Mouse (Mus musculus): ENCODE measurements around the gene Dpagt1. TPM values are rescaled to one million over a fixed set of nuclear protein-coding genes. Genes with fewer than 3 reads are reported as not detected.
A peak's percentile ranks its signal among the peaks of the same experiment; 100 is the strongest.

The Dpagt1 gene
- polyA plus RNA-seq, 1 experiment from 2014 or later, result 43.4 TPM

DNA sequence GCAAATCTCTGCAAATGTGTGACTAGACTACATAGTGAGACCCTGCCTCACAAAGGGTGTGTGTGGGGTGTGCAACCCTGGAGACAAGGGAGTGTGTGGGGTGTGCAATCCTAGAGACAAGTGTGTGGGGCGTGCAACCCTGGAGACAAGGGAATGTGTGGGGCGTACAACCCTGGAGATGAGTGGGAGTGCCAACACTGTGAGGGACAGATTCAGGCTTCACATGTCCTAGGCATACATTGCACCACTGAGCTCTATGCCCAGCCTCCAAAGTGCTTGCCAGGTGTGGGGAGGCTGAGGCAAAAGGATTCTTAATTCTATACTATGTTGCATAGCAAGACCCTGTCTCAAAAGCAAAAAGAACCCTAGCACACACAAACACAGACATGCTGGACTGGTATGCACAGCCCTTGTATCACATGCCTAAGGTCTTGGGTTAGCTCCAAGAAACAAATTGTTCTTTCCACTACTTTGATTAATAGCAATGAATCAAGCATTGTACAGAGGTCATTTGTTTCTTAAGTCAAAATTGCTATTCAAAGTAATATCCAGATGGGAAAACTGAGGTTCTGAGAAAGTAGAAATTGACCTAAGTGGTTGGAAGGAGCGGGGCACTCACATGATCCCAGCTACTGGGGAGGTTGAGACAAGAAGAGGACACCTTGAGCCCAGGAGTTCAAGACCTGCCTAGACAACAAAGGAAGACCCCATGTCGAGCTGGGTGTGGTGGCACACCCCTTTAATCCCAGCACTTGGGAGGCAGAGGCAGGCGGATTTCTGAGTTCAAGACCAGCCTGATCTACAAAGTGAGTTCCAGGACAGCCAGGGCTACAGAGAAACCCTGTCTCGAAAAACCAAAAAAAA is 20.0 kb downstream of the Dpagt1 start:
- H3K27me3 ChIP-seq (ENCODE audit: insufficient read depth, low read length), result no peaks in the 10 kb centered on the region
- H3K4me2 ChIP-seq, result no peak overlapping the region
- H3K4me1 ChIP-seq (ENCODE audit: insufficient read depth), result no peaks in the 10 kb centered on the region
- no peak overlapping the region for H3K27ac ChIP-seq (ENCODE audit: low read depth)
- H3K36me3 ChIP-seq (ENCODE audit: insufficient read depth), result peaks cover 49% of the 10 kb centered on the region
- ATAC-seq (ENCODE audit: insufficient read depth) (no peak), DNase-seq (no peak)
- no peak overlapping the region for H3K4me3 ChIP-seq (ENCODE audit: low read depth, low read length)
- H3K9ac ChIP-seq, result no peak overlapping the region
- no peaks in the 10 kb centered on the region for H3K9me3 ChIP-seq (ENCODE audit: low read depth, low read length)
- 86% methylated on average over 6 of the region's 6 CpGs for WGBS
- TF ChIP-seq CTCF (IDR thresholded peaks at IDR 0.05; ENCODE audit: low read depth), result no peak

GRCm38 (mm10) chr9:44347166-44347565 is 21.3 kb downstream of the Dpagt1 start:
- ATAC-seq (ENCODE audit: insufficient read depth) (no peak), DNase-seq (no peak)
- Histone ChIP-seq H3K27me3 (ENCODE audit: insufficient read depth, low read length) (no peaks in the 10 kb centered on the region), H3K4me1 (ENCODE audit: insufficient read depth) (no peaks in the 10 kb centered on the region), H3K27ac (ENCODE audit: low read depth) (no peak overlapping the region), H3K4me3 (ENCODE audit: low read depth, low read length) (no peak overlapping the region), H3K9ac (no peak overlapping the region), H3K9me3 (ENCODE audit: low read depth, low read length) (no peaks in the 10 kb centered on the region), H3K36me3 (ENCODE audit: insufficient read depth) (peaks cover 55% of the 10 kb centered on the region), H3K4me2 (no peak overlapping the region)
- WGBS, result 93% methylated on average over 9 of the region's 9 CpGs
- no peak for TF ChIP-seq CTCF (IDR thresholded peaks at IDR 0.05; ENCODE audit: low read depth)

GRCm38 (mm10) chr9:44347621-44348020 is 21.8 kb downstream of the Dpagt1 start:
- ATAC-seq (ENCODE audit: insufficient read depth) (no peak), DNase-seq (no peak)
- H3K9me3 ChIP-seq (ENCODE audit: low read depth, low read length), result no peaks in the 10 kb centered on the region
- no peak overlapping the region for H3K4me3 ChIP-seq (ENCODE audit: low read depth, low read length)
- no peak for TF ChIP-seq CTCF (IDR thresholded peaks at IDR 0.05; ENCODE audit: low read depth)
- no peaks in the 10 kb centered on the region for H3K27me3 ChIP-seq (ENCODE audit: insufficient read depth, low read length)
- no peak overlapping the region for H3K4me2 ChIP-seq
- no peaks in the 10 kb centered on the region for H3K4me1 ChIP-seq (ENCODE audit: insufficient read depth)
- 82% methylated on average over 4 of the region's 4 CpGs for WGBS
- H3K9ac ChIP-seq, result no peak overlapping the region
- H3K36me3 ChIP-seq (ENCODE audit: insufficient read depth), result peaks cover 60% of the 10 kb centered on the region
- no peak overlapping the region for H3K27ac ChIP-seq (ENCODE audit: low read depth)

- Histone ChIP-seq H3K9ac (no peak overlapping the region), H3K36me3 (ENCODE audit: insufficient read depth) (peaks cover 69% of the 10 kb centered on the region), H3K4me3 (ENCODE audit: low read depth, low read length) (no peak overlapping the region), H3K9me3 (ENCODE audit: low read depth, low read length) (no peaks in the 10 kb centered on the region), H3K27ac (ENCODE audit: low read depth) (no peak overlapping the region), H3K27me3 (ENCODE audit: insufficient read depth, low read length) (no peaks in the 10 kb centered on the region), H3K4me1 (ENCODE audit: insufficient read depth) (no peaks in the 10 kb centered on the region), H3K4me2 (no peak overlapping the region)
- WGBS, result 96% methylated on average over 4 of the region's 4 CpGs
- ATAC-seq (ENCODE audit: insufficient read depth) (no peak), DNase-seq (no peak)
- peak; percentile 30 for TF ChIP-seq CTCF (IDR thresholded peaks at IDR 0.05; ENCODE audit: low read depth)
Observed at GRCm38 (mm10) chr9:44348546-44348945, 22.7 kb downstream of the Dpagt1 start.

GRCm38 (mm10) chr9:44351396-44351795 is 25.6 kb downstream of the Dpagt1 start:
- Histone ChIP-seq H3K4me2 (no peak overlapping the region), H3K27ac (ENCODE audit: low read depth) (no peak overlapping the region), H3K36me3 (ENCODE audit: insufficient read depth) (peaks cover 96% of the 10 kb centered on the region), H3K9ac (no peak overlapping the region), H3K4me3 (ENCODE audit: low read depth, low read length) (no peak overlapping the region), H3K9me3 (ENCODE audit: low read depth, low read length) (no peaks in the 10 kb centered on the region), H3K27me3 (ENCODE audit: insufficient read depth, low read length) (no peaks in the 10 kb centered on the region), H3K4me1 (ENCODE audit: insufficient read depth) (no peaks in the 10 kb centered on the region)
- DNase-seq, result no peak
- TF ChIP-seq CTCF (IDR thresholded peaks at IDR 0.05; ENCODE audit: low read depth), result no peak
- no peak for ATAC-seq (ENCODE audit: insufficient read depth)
- 93% methylated on average over 4 of the region's 4 CpGs for WGBS

DNA sequence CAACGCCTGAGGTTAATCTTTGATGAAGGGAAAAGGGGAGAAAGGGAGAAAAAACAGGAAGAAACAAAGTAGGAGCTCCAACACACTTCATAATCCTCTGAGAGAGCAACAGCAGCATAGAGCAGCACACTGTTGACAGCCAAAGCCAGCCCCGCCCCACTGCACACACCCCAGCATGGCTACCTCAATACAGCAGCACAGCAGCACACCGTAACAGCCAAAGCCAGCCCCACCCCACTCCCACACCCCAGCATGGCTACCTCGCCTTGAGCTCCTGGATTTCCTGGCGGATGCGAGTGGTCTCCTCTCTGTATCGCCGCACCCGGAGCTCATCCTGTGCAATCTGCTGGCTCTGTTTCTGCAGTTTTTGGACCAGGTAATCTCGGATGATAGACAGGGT is 26.5 kb downstream of the Dpagt1 start:
- ATAC-seq (ENCODE audit: insufficient read depth), result no peak
- TF ChIP-seq CTCF (IDR thresholded peaks at IDR 0.05; ENCODE audit: low read depth), result no peak
- no peak overlapping the region for H3K27ac ChIP-seq (ENCODE audit: low read depth)
- H3K27me3 ChIP-seq (ENCODE audit: insufficient read depth, low read length), result no peaks in the 10 kb centered on the region
- no peaks in the 10 kb centered on the region for H3K4me1 ChIP-seq (ENCODE audit: insufficient read depth)
- no peak overlapping the region for H3K4me3 ChIP-seq (ENCODE audit: low read depth, low read length)
- H3K9me3 ChIP-seq (ENCODE audit: low read depth, low read length), result no peaks in the 10 kb centered on the region
- no peak for DNase-seq
- peaks cover 96% of the 10 kb centered on the region for H3K36me3 ChIP-seq (ENCODE audit: insufficient read depth)
- 87% methylated on average over 10 of the region's 10 CpGs for WGBS
- no peak overlapping the region for H3K9ac ChIP-seq
- H3K4me2 ChIP-seq, result no peak overlapping the region

DNA sequence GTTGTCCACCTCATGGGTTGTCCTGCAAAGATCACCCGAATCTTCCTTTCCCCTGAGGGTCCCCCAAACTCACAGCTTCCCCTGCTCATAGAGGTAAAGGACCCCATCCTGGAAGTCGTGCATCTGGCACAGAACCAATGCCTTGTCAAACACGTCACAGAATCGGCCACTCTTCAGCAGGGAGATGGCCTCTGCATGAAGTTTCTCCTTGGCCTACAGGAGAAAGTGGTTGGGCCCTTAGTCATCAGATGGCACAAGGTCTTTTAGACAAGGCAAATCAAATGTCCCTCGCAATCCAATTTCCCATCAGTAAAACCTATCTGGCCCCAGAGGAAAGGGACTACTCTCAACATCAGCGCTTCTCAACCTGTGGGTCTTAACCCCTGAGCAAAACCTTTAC is 27.3 kb downstream of the Dpagt1 start:
- ATAC-seq (ENCODE audit: insufficient read depth), result no peak

More for the DNA sequence above, 27.3 kb downstream of the Dpagt1 start:
- Histone ChIP-seq H3K27ac (ENCODE audit: low read depth) (no peak overlapping the region), H3K9ac (no peak overlapping the region), H3K4me3 (ENCODE audit: low read depth, low read length) (no peak overlapping the region), H3K27me3 (ENCODE audit: insufficient read depth, low read length) (no peaks in the 10 kb centered on the region), H3K4me1 (ENCODE audit: insufficient read depth) (no peaks in the 10 kb centered on the region), H3K4me2 (no peak overlapping the region), H3K36me3 (ENCODE audit: insufficient read depth) (peaks cover 96% of the 10 kb centered on the region), H3K9me3 (ENCODE audit: low read depth, low read length) (no peaks in the 10 kb centered on the region)
- DNase-seq, result no peak
- TF ChIP-seq CTCF (IDR thresholded peaks at IDR 0.05; ENCODE audit: low read depth), result no peak
- WGBS, result 89% methylated on average over 6 of the region's 6 CpGs
